Mouse (Mus musculus): ENCODE data around the gene Pheta1. TPM values are rescaled to one million over a fixed set of nuclear protein-coding genes. Genes with fewer than 3 reads are reported as not detected.

Gene Pheta1
- polyA plus RNA-seq, 1 experiment from 2014 or later: 56.5 TPM

DNA sequence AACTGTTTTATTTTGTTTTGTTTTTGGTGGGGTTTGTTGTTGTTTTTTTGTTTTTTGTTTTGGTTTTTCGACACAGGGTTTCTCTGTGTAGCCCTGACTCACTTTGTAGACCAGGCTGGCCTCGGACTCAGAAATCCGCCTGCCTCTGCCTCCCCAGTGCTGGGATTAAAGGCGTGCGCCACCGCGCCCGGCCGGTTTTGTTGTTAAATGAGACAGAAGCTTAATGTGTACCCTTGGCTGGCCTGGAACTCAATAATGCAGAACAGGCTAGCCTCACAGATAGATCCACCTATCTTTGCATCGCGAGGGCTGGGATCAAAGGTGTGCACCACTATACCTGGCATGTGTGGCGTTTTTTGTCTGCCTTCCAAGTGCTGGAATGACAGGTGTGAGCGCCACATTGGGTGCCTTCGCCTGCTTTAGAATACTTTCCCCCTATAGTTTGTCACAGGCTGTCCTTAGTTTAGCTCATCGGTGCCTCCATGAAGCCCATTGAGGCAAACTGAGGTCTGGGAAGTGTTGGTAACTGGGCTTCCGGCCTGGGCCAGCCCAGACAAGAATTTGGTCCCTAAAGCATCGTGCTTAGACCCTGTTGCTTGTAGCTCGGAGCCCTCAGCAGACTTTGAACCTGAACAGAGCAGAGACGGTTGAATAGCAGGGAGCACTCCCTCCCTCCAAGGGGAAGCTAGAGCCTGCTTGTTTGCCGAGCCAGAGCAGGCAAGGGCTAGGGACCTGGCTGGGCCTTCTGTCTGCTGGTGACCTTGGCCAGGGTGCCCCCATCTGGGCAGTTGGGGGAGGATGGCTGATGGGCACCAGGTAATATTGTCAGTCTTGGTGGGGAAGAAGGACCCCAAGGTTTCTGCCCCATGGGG lies 930 bp downstream of the Pheta1 start:
- Histone ChIP-seq H3K4me3 (peak overlapping the region; percentile 85), H3K27me3 (replicated peaks; ENCODE audit: low read depth, poor library complexity, severe bottlenecking) (peaks cover 16% of the 10 kb centered on the region), H3K36me3 (replicated peaks) (peaks cover 44% of the 10 kb centered on the region), H3K9me3 (no peaks in the 10 kb centered on the region), H3K27ac (replicated peaks) (peak overlapping the region; percentile 95), H3K4me1 (peaks cover 47% of the 10 kb centered on the region)
- 44% methylated on average over 20 of the region's 20 CpGs for WGBS
- DNase-seq (ENCODE audit: low spot score): no peak

DNA sequence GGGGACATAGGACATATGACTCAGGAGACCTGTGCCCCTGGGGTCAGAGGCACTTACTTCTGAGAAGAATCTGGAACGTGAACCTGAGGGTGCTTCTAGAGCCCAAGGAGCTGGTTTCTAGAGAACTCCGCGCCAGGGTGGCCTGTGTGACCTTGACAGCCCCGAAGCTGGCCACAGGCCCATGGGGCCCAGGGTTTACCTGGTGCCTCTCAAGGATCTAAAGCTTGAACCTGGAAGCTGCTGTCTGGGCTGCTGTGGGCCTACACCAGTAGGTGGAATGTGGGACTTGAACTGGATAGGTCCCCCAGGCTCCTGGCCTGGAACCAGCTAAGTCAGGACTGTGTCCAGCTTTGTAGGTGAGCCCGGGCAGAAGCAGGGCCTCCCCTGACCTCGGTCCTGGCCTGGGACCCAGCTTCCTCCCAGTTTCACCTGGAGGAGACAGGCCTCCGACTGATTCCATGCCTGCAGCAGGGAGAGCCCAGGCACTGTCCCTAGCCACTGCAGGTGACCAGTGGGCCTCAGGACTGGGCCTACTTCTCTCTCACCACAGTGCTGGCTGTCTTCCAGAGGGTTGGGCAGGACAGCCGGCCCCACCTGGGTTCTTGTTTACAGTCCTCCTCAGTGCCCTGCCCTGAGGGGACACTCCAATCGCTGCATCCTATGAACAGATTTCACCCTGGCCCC lies 4.7 kb downstream of the Pheta1 start:
- 86% methylated on average over 9 of the region's 9 CpGs for WGBS
- H3K9me3 ChIP-seq: no peaks in the 10 kb centered on the region
- DNase-seq (ENCODE audit: low spot score): no peak
- no peak overlapping the region for H3K27ac ChIP-seq (replicated peaks)
- no peaks in the 10 kb centered on the region for H3K27me3 ChIP-seq (replicated peaks; ENCODE audit: low read depth, poor library complexity, severe bottlenecking)
- no peak overlapping the region for H3K4me3 ChIP-seq
- H3K4me1 ChIP-seq: peaks cover 34% of the 10 kb centered on the region
- peaks cover 76% of the 10 kb centered on the region for H3K36me3 ChIP-seq (replicated peaks)

DNA sequence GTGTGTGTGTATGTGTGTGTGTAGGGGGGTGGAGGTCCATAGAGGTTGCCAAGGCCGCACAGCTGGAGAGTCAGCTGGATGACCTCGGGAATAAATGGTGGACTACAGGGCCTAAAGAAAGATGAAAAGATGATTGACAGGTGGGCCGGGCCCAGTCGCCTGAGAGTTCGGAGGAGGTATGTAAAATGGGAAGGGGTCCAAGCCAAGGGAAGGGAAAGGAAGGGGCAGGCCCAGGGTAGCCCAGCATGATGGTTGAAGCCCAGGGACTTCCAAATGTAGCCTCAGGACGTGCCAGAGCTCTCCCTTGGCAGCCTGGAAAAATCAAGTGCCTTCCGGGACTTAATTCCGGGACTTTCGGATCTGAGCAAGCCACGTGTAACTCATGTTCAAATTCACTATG lies 6.0 kb downstream of the Pheta1 start:
- no peaks in the 10 kb centered on the region for H3K27me3 ChIP-seq (replicated peaks; ENCODE audit: low read depth, poor library complexity, severe bottlenecking)
- H3K27ac ChIP-seq (replicated peaks): no peak overlapping the region

DNA sequence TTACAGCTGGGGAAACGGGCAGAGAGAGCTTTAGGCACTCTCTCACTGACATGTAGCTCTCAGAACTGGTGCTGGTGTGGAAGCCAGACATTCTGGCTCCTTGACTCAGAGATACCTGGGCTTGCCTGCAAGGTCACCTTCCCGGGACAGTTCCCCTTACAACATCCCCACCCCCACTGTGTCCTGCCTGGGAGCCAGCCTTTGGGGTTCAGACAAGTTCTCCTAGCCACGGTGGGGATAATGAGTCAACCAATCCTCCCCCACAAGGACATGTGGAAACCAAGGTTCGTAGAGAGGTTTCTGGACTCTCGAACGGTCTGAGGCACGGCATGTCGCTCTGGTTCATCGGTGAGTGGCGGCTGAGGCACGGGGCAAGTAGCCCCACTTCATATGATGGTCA lies 8.0 kb downstream of the Pheta1 start:
- Histone ChIP-seq H3K27me3 (replicated peaks; ENCODE audit: low read depth, poor library complexity, severe bottlenecking) (no peaks in the 10 kb centered on the region), H3K4me3 (no peak overlapping the region), H3K36me3 (replicated peaks) (peaks cover 72% of the 10 kb centered on the region), H3K9me3 (peaks cover 10% of the 10 kb centered on the region; the same call in 1 of the 2 replicates), H3K4me1 (peaks cover 10% of the 10 kb centered on the region), H3K27ac (replicated peaks) (no peak overlapping the region)
- 87% methylated on average over 11 of the region's 11 CpGs for WGBS
- no peak for DNase-seq (ENCODE audit: low spot score)

More for the DNA sequence above, 6.0 kb downstream of the Pheta1 start:
- WGBS: 79% methylated on average over 10 of the region's 10 CpGs
- H3K36me3 ChIP-seq (replicated peaks): peaks cover 76% of the 10 kb centered on the region
- no peaks in the 10 kb centered on the region for H3K9me3 ChIP-seq
- H3K4me1 ChIP-seq: peaks cover 30% of the 10 kb centered on the region
- no peak for DNase-seq (ENCODE audit: low spot score)
- H3K4me3 ChIP-seq: no peak overlapping the region

DNA sequence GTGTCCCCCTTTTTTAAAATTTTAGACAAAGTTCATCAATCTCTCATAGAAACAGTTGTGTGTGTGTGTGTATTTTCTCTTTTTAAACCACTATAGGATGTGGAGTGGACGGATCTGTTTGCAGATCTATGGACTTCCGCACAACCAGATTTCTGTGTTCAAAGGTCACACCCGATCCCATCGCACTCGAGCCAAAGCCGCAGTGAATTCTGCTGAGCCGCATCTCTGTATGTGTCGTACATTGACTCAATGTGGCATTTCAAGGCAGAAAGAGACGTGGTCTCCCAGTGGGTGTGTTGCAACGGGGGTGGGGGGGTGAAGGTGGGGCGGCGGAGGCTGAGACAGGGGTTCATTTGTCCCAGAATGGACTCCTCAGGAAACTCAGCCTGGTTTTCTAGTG lies 9.6 kb downstream of the Pheta1 start:
- DNase-seq (ENCODE audit: low spot score): no peak

DNA sequence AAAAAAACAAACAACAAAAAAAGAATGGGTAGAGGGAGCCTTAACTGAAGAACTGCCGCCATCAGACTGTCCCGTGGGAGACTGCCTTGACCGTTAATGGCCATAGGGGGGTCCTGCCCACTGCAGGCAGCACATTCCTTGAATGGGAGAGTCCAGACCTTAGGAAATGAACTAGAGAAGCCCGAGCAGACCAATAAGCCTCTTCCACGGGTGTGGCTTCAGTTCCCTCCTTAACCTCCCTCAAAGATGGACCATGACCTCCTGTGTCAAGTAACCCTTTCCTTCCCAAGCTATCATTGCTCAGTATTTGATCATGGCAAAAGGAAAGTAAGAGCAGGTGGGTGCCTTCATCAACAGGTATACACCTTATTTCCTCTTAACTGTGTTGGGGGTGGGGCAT lies 13.2 kb downstream of the Pheta1 start:
- DNase-seq (ENCODE audit: low spot score): no peak
- Histone ChIP-seq H3K4me3 (no peak overlapping the region), H3K27me3 (replicated peaks; ENCODE audit: low read depth, poor library complexity, severe bottlenecking) (0 out of 2 replicates have a peak, but pooled peaks cover 4% of the 10 kb centered on the region), H3K9me3 (peaks cover 10% of the 10 kb centered on the region; the same call in 1 of the 2 replicates), H3K36me3 (replicated peaks) (peaks cover 21% of the 10 kb centered on the region), H3K27ac (replicated peaks) (no peak overlapping the region), H3K4me1 (peaks cover 15% of the 10 kb centered on the region)
- WGBS: 52% methylated on average over 5 of the region's 5 CpGs

More for the DNA sequence above, 9.6 kb downstream of the Pheta1 start:
- H3K4me1 ChIP-seq: peaks cover 9% of the 10 kb centered on the region
- peaks cover 10% of the 10 kb centered on the region; the same call in 1 of the 2 replicates for H3K9me3 ChIP-seq
- no peak overlapping the region for H3K27ac ChIP-seq (replicated peaks)
- H3K36me3 ChIP-seq (replicated peaks): peaks cover 55% of the 10 kb centered on the region
- H3K4me3 ChIP-seq: no peak overlapping the region
- no peaks in the 10 kb centered on the region for H3K27me3 ChIP-seq (replicated peaks; ENCODE audit: low read depth, poor library complexity, severe bottlenecking)
- 91% methylated on average over 12 of the region's 12 CpGs for WGBS

DNA sequence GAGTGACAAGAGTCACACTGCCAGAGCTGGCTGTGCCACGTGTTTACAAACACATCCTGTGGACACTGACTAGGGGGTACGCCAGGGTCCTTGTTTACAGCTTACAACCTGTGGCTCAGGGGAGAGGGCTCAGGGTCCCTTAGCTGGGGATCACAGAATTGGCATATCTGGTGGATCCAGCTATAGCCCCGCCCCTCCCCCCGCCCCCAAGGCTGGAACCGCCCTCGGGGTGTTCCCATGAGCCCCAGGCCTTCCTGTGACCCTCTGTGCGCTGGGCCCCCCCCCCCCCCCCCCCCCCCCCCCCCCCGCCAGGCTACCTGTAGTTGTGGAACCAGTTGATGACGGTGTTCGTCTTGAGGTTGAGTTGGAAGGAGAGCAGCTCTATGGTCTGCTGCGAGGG lies 15.5 kb downstream of the Pheta1 start:
- Histone ChIP-seq H3K27me3 (replicated peaks; ENCODE audit: low read depth, poor library complexity, severe bottlenecking) (0 out of 2 replicates have a peak, but pooled peaks cover 6% of the 10 kb centered on the region), H3K9me3 (peaks cover 10% of the 10 kb centered on the region; the same call in 1 of the 2 replicates), H3K27ac (replicated peaks) (peak overlapping the region; percentile 67), H3K4me1 (peaks cover 27% of the 10 kb centered on the region), H3K4me3 (peak overlapping the region; percentile 44), H3K36me3 (replicated peaks) (peaks cover 15% of the 10 kb centered on the region)
- DNase-seq (ENCODE audit: low spot score): peak; percentile 50
- WGBS: 12% methylated on average over 9 of the region's 11 CpGs

DNA sequence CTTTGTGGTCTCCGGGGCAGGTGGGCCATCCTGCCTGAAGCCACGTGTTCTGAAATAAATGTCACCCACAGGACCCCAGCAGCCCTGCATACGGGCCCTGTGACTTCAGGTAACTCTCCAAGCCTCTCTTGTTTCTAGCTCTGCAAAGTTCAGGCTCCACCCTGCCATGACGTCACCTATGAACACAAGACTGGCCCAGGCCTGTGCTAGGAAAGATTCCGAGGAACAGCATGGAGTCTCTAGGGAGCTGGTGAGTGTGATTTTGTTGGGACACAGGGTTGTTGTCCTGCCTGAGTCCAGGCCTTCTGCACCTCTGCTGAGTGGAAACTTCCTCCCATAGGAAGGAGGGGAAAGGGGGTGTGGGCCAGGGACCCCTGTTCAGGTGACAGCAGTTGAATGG lies 19.2 kb downstream of the Pheta1 start:
- Histone ChIP-seq H3K27me3 (replicated peaks; ENCODE audit: low read depth, poor library complexity, severe bottlenecking) (0 out of 2 replicates have a peak, but pooled peaks cover 6% of the 10 kb centered on the region), H3K27ac (replicated peaks) (no peak overlapping the region), H3K9me3 (no peaks in the 10 kb centered on the region), H3K36me3 (replicated peaks) (peaks cover 9% of the 10 kb centered on the region), H3K4me3 (no peak overlapping the region), H3K4me1 (peaks cover 27% of the 10 kb centered on the region)
- WGBS: 65% methylated on average over 5 of the region's 5 CpGs
- DNase-seq (ENCODE audit: low spot score): no peak

DNA sequence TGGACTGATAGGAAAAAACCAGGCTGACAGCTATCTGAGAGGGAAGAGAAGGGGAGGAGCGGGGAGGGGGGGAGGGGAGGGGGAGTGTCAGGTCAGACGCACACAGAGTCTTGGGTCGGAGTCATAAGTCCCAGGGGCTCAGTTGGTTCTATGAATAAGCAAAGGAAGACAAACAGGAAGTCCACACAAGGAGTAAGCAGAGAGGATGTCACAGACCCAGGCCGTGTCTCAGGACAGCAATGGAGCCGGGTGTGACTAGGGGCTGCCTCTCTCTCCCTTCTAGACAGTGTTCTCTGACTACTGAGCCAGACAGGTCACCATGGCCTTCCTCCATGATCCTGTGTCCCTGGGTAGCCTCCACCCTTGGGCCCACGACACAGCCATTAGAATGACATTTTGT lies 22.0 kb downstream of the Pheta1 start:
- peaks cover 9% of the 10 kb centered on the region for H3K36me3 ChIP-seq (replicated peaks)
- peaks cover 20% of the 10 kb centered on the region for H3K4me1 ChIP-seq
- H3K27ac ChIP-seq (replicated peaks): no peak overlapping the region
- no peak for DNase-seq (ENCODE audit: low spot score)
- peaks cover 21% of the 10 kb centered on the region; the same call in 1 of the 2 replicates for H3K27me3 ChIP-seq (replicated peaks; ENCODE audit: low read depth, poor library complexity, severe bottlenecking)
- H3K4me3 ChIP-seq: no peak overlapping the region
- 62% methylated on average over 6 of the region's 6 CpGs for WGBS
- H3K9me3 ChIP-seq: no peaks in the 10 kb centered on the region

DNA sequence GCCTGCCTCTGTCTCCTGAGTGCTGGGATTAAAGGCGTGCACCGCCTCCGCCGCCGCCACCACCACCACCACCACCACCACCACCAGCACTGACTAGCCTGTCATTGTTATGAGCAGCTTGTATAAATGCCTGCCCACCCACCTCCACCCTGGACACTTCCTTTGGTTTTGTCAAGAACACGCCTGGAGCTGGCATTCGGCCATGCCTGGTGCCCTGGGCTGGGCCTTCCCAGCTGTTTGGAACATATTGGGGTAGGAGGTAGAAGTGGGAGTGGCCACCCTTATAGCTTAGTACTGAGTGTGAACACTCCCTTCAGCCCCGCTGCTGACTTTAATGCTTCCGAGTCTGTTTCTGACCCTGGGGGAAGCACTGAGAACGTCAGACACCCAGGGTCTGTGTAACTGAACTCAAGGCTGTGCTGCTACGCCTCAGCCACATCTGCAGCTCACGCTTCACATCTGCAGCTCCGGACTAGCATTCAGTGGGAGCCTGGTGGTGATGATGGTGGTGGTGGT lies 22.8 kb downstream of the Pheta1 start:
- Histone ChIP-seq H3K27ac (replicated peaks) (no peak overlapping the region), H3K9me3 (no peaks in the 10 kb centered on the region), H3K4me3 (no peak overlapping the region), H3K36me3 (replicated peaks) (peaks cover 16% of the 10 kb centered on the region), H3K27me3 (replicated peaks; ENCODE audit: low read depth, poor library complexity, severe bottlenecking) (peaks cover 21% of the 10 kb centered on the region; the same call in 1 of the 2 replicates), H3K4me1 (peaks cover 19% of the 10 kb centered on the region)
- 90% methylated on average over 13 of the region's 13 CpGs for WGBS
- DNase-seq (ENCODE audit: low spot score): no peak

DNA sequence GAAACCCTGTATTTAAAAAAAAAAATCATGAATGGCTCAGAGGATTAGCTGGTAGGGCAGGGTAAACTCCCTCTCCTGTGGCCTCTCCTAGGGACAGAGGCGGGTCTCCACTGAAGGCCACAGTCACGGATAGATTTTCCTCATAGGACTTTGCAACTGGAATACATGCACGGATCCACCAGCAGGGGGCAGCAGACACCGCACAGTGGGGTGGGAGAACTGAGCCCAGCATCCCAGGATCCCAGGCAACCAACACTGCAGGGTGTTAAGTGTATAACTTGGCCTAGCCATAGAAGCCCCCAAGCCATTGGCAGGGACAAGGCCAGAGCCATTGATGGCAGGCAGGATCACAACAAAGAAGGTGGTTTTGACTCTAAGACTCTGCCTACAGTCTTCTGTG lies 23.4 kb downstream of the Pheta1 start:
- Histone ChIP-seq H3K27me3 (replicated peaks; ENCODE audit: low read depth, poor library complexity, severe bottlenecking) (peaks cover 15% of the 10 kb centered on the region; the same call in 1 of the 2 replicates), H3K4me3 (no peak overlapping the region), H3K4me1 (peaks cover 15% of the 10 kb centered on the region), H3K27ac (replicated peaks) (no peak overlapping the region), H3K36me3 (replicated peaks) (peaks cover 17% of the 10 kb centered on the region), H3K9me3 (no peaks in the 10 kb centered on the region)
- peak; percentile 87 for DNase-seq (ENCODE audit: low spot score)
- WGBS: 7% methylated on average over 4 of the region's 4 CpGs

DNA sequence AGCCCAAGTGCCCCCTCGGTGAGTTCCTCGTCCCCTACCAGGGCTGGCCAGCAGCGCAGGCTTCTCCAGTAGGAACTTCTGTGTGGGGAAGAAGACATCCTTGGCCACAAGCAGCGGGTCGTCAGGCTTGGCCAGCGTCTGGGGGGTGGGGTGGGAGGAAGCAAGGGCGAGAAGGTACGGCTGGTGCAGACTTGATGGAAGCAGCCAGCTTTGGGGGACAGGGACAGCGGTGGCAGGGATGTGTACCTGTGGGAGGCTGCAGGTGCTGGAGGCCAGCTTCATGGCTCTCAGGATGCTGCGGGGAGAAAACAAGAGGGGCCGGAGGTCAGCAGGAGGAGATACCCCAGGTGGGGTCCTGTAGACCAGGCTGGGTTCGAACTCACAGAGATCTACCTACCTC lies 26.3 kb downstream of the Pheta1 start:
- H3K27me3 ChIP-seq (replicated peaks; ENCODE audit: low read depth, poor library complexity, severe bottlenecking): peaks cover 15% of the 10 kb centered on the region; the same call in 1 of the 2 replicates
- peaks cover 8% of the 10 kb centered on the region for H3K36me3 ChIP-seq (replicated peaks)
- no peak overlapping the region for H3K4me3 ChIP-seq
- no peak overlapping the region for H3K27ac ChIP-seq (replicated peaks)
- 90% methylated on average over 12 of the region's 12 CpGs for WGBS
- H3K4me1 ChIP-seq: peaks cover 5% of the 10 kb centered on the region; the same call in 1 of the 2 replicates
- H3K9me3 ChIP-seq: no peaks in the 10 kb centered on the region
- no peak for DNase-seq (ENCODE audit: low spot score)

Data from embryonic facial prominence, embryonic 10.5 days (tissue).